Mouse (Mus musculus): ENCODE measurements around the gene a. TPM values are rescaled to one million over a fixed set of nuclear protein-coding genes. Genes with fewer than 3 reads are reported as not detected.

The a gene
- polyA plus RNA-seq, 1 experiment from 2014 or later = 0.42 TPM

- H3K27ac ChIP-seq = no peak overlapping the region
- no peaks in the 10 kb centered on the region for H3K4me1 ChIP-seq (replicated peaks; ENCODE audit: insufficient read depth, low read length)
- 0 out of 2 replicates have a peak overlapping the region, but pooled peaks have one; percentile 10 for H3K4me3 ChIP-seq (replicated peaks; ENCODE audit: low read depth, low read length)
- H3K4me2 ChIP-seq (ENCODE audit: low read length) = peak overlapping the region; percentile 27; the same call in 1 of the 2 replicates
- DNase-seq (ENCODE audit: low spot score) (peak; percentile 88), ATAC-seq (replicated peaks; ENCODE audit: low FRiP score, low read depth) (no peak)
- no peaks in the 10 kb centered on the region for H3K36me3 ChIP-seq (ENCODE audit: insufficient read depth, low read length)
- no peak overlapping the region for H3K9ac ChIP-seq (ENCODE audit: low read depth, low read length)
- H3K27me3 ChIP-seq (ENCODE audit: insufficient read depth, low read length) = no peaks in the 10 kb centered on the region
- peak; percentile 96 for TF ChIP-seq CTCF (IDR thresholded peaks at IDR 0.05; ENCODE audit: low read depth)
- WGBS = 11% methylated on average over 11 of the region's 11 CpGs
- H3K9me3 ChIP-seq (replicated peaks; ENCODE audit: low read length) = no peaks in the 10 kb centered on the region
Observed at GRCm38 (mm10) chr2:154943101-154943500, 151.9 kb downstream of the a start.

- H3K4me3 ChIP-seq (replicated peaks; ENCODE audit: low read depth, low read length) = no peak overlapping the region
- no peaks in the 10 kb centered on the region for H3K9me3 ChIP-seq (replicated peaks; ENCODE audit: low read length)
- no peak overlapping the region for H3K27ac ChIP-seq
- TF ChIP-seq CTCF (IDR thresholded peaks at IDR 0.05; ENCODE audit: low read depth) = no peak
- no peaks in the 10 kb centered on the region for H3K36me3 ChIP-seq (ENCODE audit: insufficient read depth, low read length)
- DNase-seq (ENCODE audit: low spot score) (no peak), ATAC-seq (replicated peaks; ENCODE audit: low FRiP score, low read depth) (no peak)
- H3K27me3 ChIP-seq (ENCODE audit: insufficient read depth, low read length) = no peaks in the 10 kb centered on the region
- no peak overlapping the region for H3K4me2 ChIP-seq (ENCODE audit: low read length)
- no peaks in the 10 kb centered on the region for H3K4me1 ChIP-seq (replicated peaks; ENCODE audit: insufficient read depth, low read length)
- no peak overlapping the region for H3K9ac ChIP-seq (ENCODE audit: low read depth, low read length)
- WGBS = 81% methylated on average over 3 of the region's 3 CpGs
Observed at GRCm38 (mm10) chr2:154946921-154947320, 155.7 kb downstream of the a start.

- H3K4me3 ChIP-seq (replicated peaks; ENCODE audit: low read depth, low read length) = no peak overlapping the region
- TF ChIP-seq CTCF (IDR thresholded peaks at IDR 0.05; ENCODE audit: low read depth) = no peak
- H3K9ac ChIP-seq (ENCODE audit: low read depth, low read length) = no peak overlapping the region
- 0 out of 2 replicates have a peak overlapping the region, but pooled peaks have one; percentile 28 for H3K4me2 ChIP-seq (ENCODE audit: low read length)
- peak overlapping the region; percentile 57 for H3K27ac ChIP-seq
- H3K27me3 ChIP-seq (ENCODE audit: insufficient read depth, low read length) = no peaks in the 10 kb centered on the region
- peak; percentile 88 for DNase-seq (ENCODE audit: low spot score)
- no peaks in the 10 kb centered on the region for H3K9me3 ChIP-seq (replicated peaks; ENCODE audit: low read length)
- ATAC-seq (replicated peaks; ENCODE audit: low FRiP score, low read depth) = no peak
- H3K4me1 ChIP-seq (replicated peaks; ENCODE audit: insufficient read depth, low read length) = no peaks in the 10 kb centered on the region
- H3K36me3 ChIP-seq (ENCODE audit: insufficient read depth, low read length) = no peaks in the 10 kb centered on the region
- WGBS = 8% methylated on average over 7 of the region's 7 CpGs
Observed at GRCm38 (mm10) chr2:154949352-154949751, 158.2 kb downstream of the a start.

GRCm38 (mm10) chr2:154949877-154950276 lies 158.7 kb downstream of the a start:
- Histone ChIP-seq H3K4me2 (ENCODE audit: low read length) (no peak overlapping the region), H3K4me3 (replicated peaks; ENCODE audit: low read depth, low read length) (no peak overlapping the region), H3K36me3 (ENCODE audit: insufficient read depth, low read length) (no peaks in the 10 kb centered on the region), H3K9me3 (replicated peaks; ENCODE audit: low read length) (no peaks in the 10 kb centered on the region), H3K27ac (no peak overlapping the region), H3K27me3 (ENCODE audit: insufficient read depth, low read length) (no peaks in the 10 kb centered on the region), H3K9ac (ENCODE audit: low read depth, low read length) (no peak overlapping the region), H3K4me1 (replicated peaks; ENCODE audit: insufficient read depth, low read length) (no peaks in the 10 kb centered on the region)
- WGBS = 53% methylated on average over 9 of the region's 9 CpGs
- DNase-seq (ENCODE audit: low spot score) (no peak), ATAC-seq (replicated peaks; ENCODE audit: low FRiP score, low read depth) (no peak)
- TF ChIP-seq CTCF (IDR thresholded peaks at IDR 0.05; ENCODE audit: low read depth) = no peak

GRCm38 (mm10) chr2:154950601-154951000 lies 159.4 kb downstream of the a start:
- Histone ChIP-seq H3K27me3 (ENCODE audit: insufficient read depth, low read length) (no peaks in the 10 kb centered on the region), H3K4me2 (ENCODE audit: low read length) (no peak overlapping the region), H3K9ac (ENCODE audit: low read depth, low read length) (no peak overlapping the region), H3K9me3 (replicated peaks; ENCODE audit: low read length) (no peaks in the 10 kb centered on the region), H3K4me1 (replicated peaks; ENCODE audit: insufficient read depth, low read length) (no peaks in the 10 kb centered on the region), H3K4me3 (replicated peaks; ENCODE audit: low read depth, low read length) (no peak overlapping the region), H3K36me3 (ENCODE audit: insufficient read depth, low read length) (no peaks in the 10 kb centered on the region), H3K27ac (no peak overlapping the region)
- no peak for ATAC-seq (replicated peaks; ENCODE audit: low FRiP score, low read depth)
- WGBS = 41% methylated on average over 5 of the region's 5 CpGs
- TF ChIP-seq CTCF (IDR thresholded peaks at IDR 0.05; ENCODE audit: low read depth) = no peak
- no peak for DNase-seq (ENCODE audit: low spot score)

GRCm38 (mm10) chr2:154959486-154959885 lies 168.3 kb downstream of the a start:
- H3K9ac ChIP-seq (ENCODE audit: low read depth, low read length) = no peak overlapping the region
- no peak overlapping the region for H3K27ac ChIP-seq
- no peaks in the 10 kb centered on the region for H3K4me1 ChIP-seq (replicated peaks; ENCODE audit: insufficient read depth, low read length)
- DNase-seq (ENCODE audit: low spot score) (no peak), ATAC-seq (replicated peaks; ENCODE audit: low FRiP score, low read depth) (no peak)
- H3K27me3 ChIP-seq (ENCODE audit: insufficient read depth, low read length) = no peaks in the 10 kb centered on the region
- H3K4me3 ChIP-seq (replicated peaks; ENCODE audit: low read depth, low read length) = no peak overlapping the region
- no peak overlapping the region for H3K4me2 ChIP-seq (ENCODE audit: low read length)
- WGBS = 91% methylated on average over 5 of the region's 5 CpGs
- H3K9me3 ChIP-seq (replicated peaks; ENCODE audit: low read length) = no peaks in the 10 kb centered on the region
- TF ChIP-seq CTCF (IDR thresholded peaks at IDR 0.05; ENCODE audit: low read depth) = no peak
- H3K36me3 ChIP-seq (ENCODE audit: insufficient read depth, low read length) = no peaks in the 10 kb centered on the region

- H3K4me1 ChIP-seq (replicated peaks; ENCODE audit: insufficient read depth, low read length) = no peaks in the 10 kb centered on the region
- no peak overlapping the region for H3K27ac ChIP-seq
- H3K9ac ChIP-seq (ENCODE audit: low read depth, low read length) = no peak overlapping the region
- WGBS = 86% methylated on average over 3 of the region's 3 CpGs
- H3K27me3 ChIP-seq (ENCODE audit: insufficient read depth, low read length) = no peaks in the 10 kb centered on the region
- H3K4me3 ChIP-seq (replicated peaks; ENCODE audit: low read depth, low read length) = no peak overlapping the region
- no peaks in the 10 kb centered on the region for H3K9me3 ChIP-seq (replicated peaks; ENCODE audit: low read length)
- no peak for TF ChIP-seq CTCF (IDR thresholded peaks at IDR 0.05; ENCODE audit: low read depth)
- H3K4me2 ChIP-seq (ENCODE audit: low read length) = no peak overlapping the region
- H3K36me3 ChIP-seq (ENCODE audit: insufficient read depth, low read length) = no peaks in the 10 kb centered on the region
- DNase-seq (ENCODE audit: low spot score) (no peak), ATAC-seq (replicated peaks; ENCODE audit: low FRiP score, low read depth) (no peak)
Observed at GRCm38 (mm10) chr2:154959909-154960308, 168.7 kb downstream of the a start.
